Mouse (Mus musculus) right cerebral cortex, adult 18-20 months (tissue): ENCODE measurements around the gene Sh3gl2.

Experiments used
- DNase-seq: peaks from one replicate; pipeline ENCODE4 v3.0.0; 2022; ENCODE audit warnings: mixed read lengths

Sh3gl2 gene

GRCm38 (mm10) chr4:85432786-85433185, 227.9 kb downstream of the Sh3gl2 start:
- DNase-seq = no peak

GRCm38 (mm10) chr4:85434734-85435133, 229.8 kb downstream of the Sh3gl2 start:
- DNase-seq = peak; percentile 3

DNA sequence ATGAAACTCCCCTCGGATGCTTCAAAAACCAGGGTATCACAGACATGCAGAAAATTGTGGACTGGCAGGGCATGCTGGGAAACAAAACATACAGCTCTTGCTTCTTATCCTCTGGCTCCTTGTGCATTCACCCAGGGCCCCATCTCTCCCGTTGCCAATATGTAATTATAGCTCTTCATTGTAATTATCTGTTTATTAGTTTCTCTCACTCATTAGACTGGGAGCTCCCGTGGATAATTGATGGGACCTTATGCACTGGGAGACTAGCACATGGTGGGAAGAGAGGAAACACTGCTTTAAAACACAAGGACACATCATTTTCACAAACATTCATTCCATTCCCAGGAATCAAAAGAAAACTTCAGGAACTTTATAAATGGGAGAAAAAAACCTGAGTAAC, 233.9 kb downstream of the Sh3gl2 start:
- DNase-seq = no peak

DNA sequence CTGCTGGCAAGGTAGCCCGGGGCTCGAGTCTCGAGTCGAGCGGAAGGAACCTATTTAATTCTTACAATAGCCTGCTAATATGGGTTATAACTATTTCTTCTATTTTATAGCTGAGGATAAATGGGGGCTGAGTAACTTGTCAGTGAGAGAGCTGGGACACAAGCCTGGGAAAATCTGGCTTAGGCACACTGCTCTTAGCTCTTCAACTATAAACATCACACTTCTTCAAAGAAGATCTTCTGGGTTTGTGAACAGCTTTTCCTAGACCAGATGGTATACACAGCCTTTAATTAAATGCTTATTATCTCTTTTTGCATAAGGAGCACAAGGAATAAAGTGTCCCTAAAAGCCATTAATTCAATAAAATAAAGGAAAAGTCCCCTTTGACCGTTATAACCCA, 278.7 kb downstream of the Sh3gl2 start:
- no peak for DNase-seq

GRCm38 (mm10) chr4:85486316-85486946, 281.5 kb downstream of the Sh3gl2 start:
- peak; percentile 15 for DNase-seq

DNA sequence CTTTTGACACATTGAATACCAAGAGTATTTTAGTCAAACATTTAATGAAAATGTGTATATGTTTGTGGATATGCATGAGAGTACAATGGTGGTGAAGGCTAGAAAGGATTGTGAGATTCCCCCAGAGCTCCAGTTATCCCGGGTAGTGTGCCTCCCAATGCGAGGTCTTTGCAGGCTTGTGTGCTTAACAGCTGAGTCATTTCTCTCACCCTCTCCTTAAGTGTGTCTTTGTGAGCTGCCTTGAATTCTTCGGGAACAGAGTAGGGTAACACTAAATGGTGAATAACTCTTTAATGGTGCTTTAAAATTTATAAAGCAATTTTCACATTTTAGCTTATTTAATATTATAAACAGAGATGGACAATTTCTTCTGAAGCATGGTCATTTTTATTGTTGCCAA, 300.8 kb downstream of the Sh3gl2 start:
- DNase-seq = no peak

DNA sequence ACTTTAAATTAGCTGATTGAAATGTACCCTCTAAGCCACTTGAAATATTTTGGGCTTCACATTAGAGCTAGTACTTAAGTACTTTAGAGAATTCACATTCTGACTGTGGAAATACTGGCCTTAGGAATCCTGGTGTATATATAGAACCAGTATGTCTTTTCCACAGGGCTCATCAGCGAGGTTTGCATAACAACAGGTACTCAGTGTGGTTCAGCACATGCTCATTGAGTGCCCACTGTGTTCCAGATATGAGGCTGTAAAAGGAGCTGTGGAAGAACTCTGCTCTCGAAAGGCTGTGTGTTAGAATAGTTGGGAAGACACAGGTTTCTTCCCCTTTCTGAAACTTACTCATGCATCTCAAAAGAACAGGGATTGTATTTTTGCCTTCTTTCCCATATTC, 302.1 kb downstream of the Sh3gl2 start:
- no peak for DNase-seq

DNA sequence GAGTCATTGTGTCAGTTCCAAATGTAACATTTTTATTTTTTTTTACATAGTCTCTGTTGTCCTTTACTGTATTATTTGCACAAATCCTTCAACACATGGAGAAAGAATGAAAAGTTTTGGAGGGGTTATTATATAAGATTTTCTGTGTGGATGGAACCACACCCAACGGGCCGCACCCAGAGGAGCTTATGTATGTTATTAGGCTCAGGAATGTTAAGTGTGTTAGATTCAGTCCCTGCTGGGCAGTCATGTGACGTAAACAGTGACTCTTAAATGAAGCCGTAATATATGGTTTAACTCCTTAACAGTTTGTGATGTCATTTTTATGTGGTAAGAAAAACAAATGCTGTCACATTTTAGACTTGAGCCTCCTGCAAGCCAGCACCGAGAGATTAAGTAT, 302.6 kb downstream of the Sh3gl2 start:
- no peak for DNase-seq

GRCm38 (mm10) chr4:85513288-85513687, 308.4 kb downstream of the Sh3gl2 start:
- DNase-seq = no peak

GRCm38 (mm10) chr4:85513792-85514191, 308.9 kb downstream of the Sh3gl2 start, which contains the start of gene Adamtsl1:
Adamtsl1 (plus strand) TSS chr4:85514172.
- DNase-seq = no peak

DNA sequence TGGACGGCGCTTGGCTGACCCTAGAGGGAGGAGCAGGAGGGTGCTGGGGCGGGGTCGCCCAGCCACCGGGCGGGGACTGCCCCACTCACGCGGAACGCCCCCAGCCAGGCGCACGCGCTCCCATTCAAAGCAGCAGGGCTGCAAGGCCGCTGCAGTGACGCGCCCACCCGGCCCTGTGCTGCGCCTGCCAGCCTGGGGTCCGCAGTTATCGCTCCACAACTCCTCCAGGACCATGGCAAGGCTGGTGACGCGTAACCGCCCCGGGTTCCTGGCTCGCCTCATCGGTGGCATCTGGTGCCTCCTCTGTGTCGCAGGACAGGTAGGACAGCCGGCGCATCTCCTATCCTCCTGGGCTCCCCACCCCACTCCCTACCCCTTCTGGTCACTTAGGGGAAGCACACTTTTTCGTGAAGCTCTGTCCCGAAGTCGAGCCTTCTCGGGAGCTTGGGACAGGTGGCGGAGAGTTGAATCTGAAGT, 309.3 kb downstream of the Sh3gl2 start:
- DNase-seq = peak; percentile 14

GRCm38 (mm10) chr4:85526966-85527566, 322.1 kb downstream of the Sh3gl2 start:
- no peak for DNase-seq

GRCm38 (mm10) chr4:85529852-85530251, 324.9 kb downstream of the Sh3gl2 start:
- no peak for DNase-seq

DNA sequence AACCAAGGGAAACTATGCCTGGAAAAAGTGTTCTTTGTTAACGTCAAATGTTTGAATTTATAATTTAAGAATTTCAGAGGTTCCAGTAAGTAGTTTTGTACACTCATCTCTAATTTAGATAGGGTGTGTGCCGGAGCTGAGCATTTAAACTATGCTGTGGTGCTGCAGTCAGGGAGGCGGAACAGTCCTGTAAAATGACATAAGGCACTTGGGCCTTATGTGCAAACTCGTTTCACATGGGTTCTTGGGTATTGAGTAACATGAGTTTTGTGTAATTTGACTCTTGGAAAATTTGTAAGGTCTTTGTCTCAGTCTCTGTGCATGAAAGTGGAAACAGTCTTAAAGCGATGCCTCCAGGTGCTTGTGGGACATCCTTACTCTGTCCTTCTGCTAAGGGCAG, 334.8 kb downstream of the Sh3gl2 start:
- no peak for DNase-seq

DNA sequence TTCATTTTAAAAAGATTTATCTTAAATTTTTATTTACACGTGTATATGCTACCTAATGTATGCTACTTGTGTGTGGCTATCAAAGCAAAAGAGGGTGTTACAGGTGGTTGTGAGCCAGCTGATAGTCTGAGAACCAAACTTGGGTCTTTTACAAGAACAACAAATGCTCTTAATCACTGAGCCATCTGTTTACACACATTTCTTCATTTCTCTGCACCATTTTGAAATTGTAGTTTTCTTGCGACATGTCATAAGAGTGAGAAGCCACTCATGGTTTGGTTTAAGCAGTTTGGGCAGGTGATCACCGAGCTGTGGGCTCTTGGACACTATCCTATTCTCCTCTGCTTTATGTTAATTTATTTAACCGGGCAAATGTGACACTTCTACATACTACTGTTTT, 338.3 kb downstream of the Sh3gl2 start:
- DNase-seq = no peak

GRCm38 (mm10) chr4:85554696-85555095, 349.8 kb downstream of the Sh3gl2 start:
- no peak for DNase-seq

GRCm38 (mm10) chr4:85559753-85560152, 354.8 kb downstream of the Sh3gl2 start:
- no peak for DNase-seq

DNA sequence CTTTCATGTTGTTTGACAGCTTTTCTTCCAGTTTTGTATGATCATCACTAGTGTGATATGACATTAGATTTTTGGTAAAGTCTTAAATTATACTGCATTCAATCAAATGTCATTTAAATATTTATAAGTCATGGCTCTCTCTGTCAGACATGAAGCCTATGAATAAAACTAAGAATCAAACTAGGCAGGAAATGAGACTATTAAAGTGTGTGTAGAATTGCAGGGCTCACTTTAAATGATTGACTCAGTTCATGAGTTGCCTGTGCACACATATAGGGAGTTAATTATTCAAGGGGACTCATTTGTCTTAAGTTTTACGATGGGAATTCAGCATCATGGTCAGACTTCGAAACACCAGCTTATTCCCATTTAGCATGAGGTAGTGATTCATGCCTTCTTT, 380.5 kb downstream of the Sh3gl2 start:
- no peak for DNase-seq

DNA sequence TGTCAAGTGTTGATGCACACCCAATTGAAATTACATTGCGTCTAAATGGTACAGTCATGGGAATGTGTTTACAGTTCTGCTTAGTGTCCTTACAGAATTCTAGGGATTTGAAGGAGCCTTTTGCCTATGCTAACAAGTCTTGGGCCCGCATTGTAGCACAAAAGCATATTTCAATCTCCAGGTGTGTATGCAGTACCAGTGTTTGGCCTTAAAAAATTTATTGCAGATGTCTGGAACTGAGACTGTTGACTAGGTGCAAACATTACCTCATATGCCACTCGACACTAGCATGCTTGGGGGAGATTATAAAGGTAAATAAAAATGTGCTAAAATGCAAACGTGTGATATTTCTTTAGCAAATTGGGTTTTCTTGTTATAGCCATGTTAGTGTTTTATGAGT, 384.0 kb downstream of the Sh3gl2 start:
- no peak for DNase-seq

- DNase-seq = no peak
Observed at GRCm38 (mm10) chr4:85591037-85591436, 386.1 kb downstream of the Sh3gl2 start.

- DNase-seq = no peak
Observed at GRCm38 (mm10) chr4:85594159-85594558, 389.2 kb downstream of the Sh3gl2 start.

DNA sequence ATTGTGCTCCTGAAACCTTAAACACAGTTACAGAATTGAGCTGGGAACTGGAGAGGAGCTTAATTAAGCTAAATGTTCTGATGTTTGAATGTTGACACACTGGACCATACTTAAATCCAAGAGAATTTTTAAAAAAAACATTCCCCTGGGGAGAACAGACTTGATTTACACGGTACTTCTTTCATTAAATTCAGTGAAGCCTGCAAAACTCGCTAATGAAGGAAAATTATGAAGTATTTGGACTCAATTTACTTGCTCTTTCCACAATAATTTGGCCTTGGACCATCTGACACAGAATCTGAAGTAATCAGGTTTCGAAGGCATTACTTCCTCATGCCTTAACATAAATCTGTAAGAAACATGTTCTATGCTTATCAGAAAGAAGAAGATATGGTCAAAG, 408.4 kb downstream of the Sh3gl2 start:
- DNase-seq = no peak

- no peak for DNase-seq
Observed at GRCm38 (mm10) chr4:85618746-85619145, 413.8 kb downstream of the Sh3gl2 start.

GRCm38 (mm10) chr4:85619261-85619660, 414.3 kb downstream of the Sh3gl2 start:
- DNase-seq = no peak

- no peak for DNase-seq
Observed at GRCm38 (mm10) chr4:85629381-85629780, 424.5 kb downstream of the Sh3gl2 start.
